Mouse (Mus musculus) heart, adult 2 months (tissue): ENCODE measurements at regions not wholly inside any gene's neighbourhood (a gene's known extent, or its start where the extent isn't known, plus 50 kb on each side); places are given as distances from the start of the nearest gene placed in this dataset.

Experiments used
- CTCF ChIP-seq: fragments of 200-600 bp; IDR thresholded peaks from 2 replicates; pipeline ENCODE4 v1.8.1; 2022; ENCODE audit warnings: antibody characterized with exemption, mild to moderate bottlenecking, moderate library complexity
- POLR2A ChIP-seq: fragments of 200-500 bp; IDR thresholded peaks from 2 replicates; pipeline ENCODE4 v1.6.1; 2011; ENCODE audit warnings: mild to moderate bottlenecking, low read depth, low read length, control low read depth; ENCODE audit not compliant: insufficient read depth

GRCm38 (mm10) chr9:84381942-84382341, 457.0 kb downstream of the Bckdhb start:
- TF ChIP-seq POLR2A: no peak
- no peak for TF ChIP-seq CTCF
